Mouse (Mus musculus) forebrain, embryonic 11.5 days (tissue): ENCODE results near the gene Commd4. TPM values are rescaled to one million over a fixed set of nuclear protein-coding genes. Genes with fewer than 3 reads are reported as not detected.
A peak's percentile ranks its signal among the peaks of the same experiment; 100 is the strongest.

Experiments used
- ATAC-seq: fragments of 200-750 bp; cut with Nextera tagmentation; replicated peaks from 2 replicates; pipeline ENCODE4 v1.8.0; 2017; ENCODE audit warnings: moderate TSS enrichment; ENCODE audit not compliant: low FRiP score
- DNase-seq: peaks from one replicate; pipeline ENCODE4 v3.0.0-alpha.2; 2017; ENCODE audit warnings: low spot score
- H3K27ac ChIP-seq: fragments of 300-500 bp; sonication (generic); 2 replicates; pipeline ENCODE4 v1.5.1; 2014; ENCODE audit warnings: low read depth, low read length
- H3K27me3 ChIP-seq: fragments of 300-500 bp; sonication (generic); 2 replicates; pipeline ENCODE4 v1.6.1; 2014; ENCODE audit warnings: mild to moderate bottlenecking, low read length, mixed read lengths; ENCODE audit not compliant: control insufficient read depth, insufficient read depth
- H3K36me3 ChIP-seq: fragments of 300-500 bp; sonication (generic); 2 replicates; pipeline ENCODE4 v1.6.1; 2014; ENCODE audit warnings: mild to moderate bottlenecking, low read length, moderate library complexity, mixed read lengths; ENCODE audit not compliant: control insufficient read depth, insufficient read depth
- H3K4me1 ChIP-seq: fragments of 300-500 bp; sonication (generic); replicated peaks from 2 replicates; pipeline ENCODE4 v1.6.1; 2014; ENCODE audit warnings: low read length, mixed read lengths; ENCODE audit not compliant: control insufficient read depth, insufficient read depth
- H3K4me2 ChIP-seq: fragments of 300-500 bp; sonication (generic); 2 replicates; pipeline ENCODE4 v1.6.1; 2014; ENCODE audit warnings: low read depth, mild to moderate bottlenecking, low read length, moderate library complexity, mixed read lengths; ENCODE audit not compliant: severe bottlenecking
- H3K4me3 ChIP-seq: fragments of 300-500 bp; sonication (generic); 2 replicates; pipeline ENCODE4 v1.5.1; 2014; ENCODE audit warnings: low read depth, low read length
- H3K9ac ChIP-seq: fragments of 300-500 bp; sonication (generic); 2 replicates; pipeline ENCODE4 v1.6.1; 2014; ENCODE audit warnings: low read length
- H3K9me3 ChIP-seq: fragments of 300-500 bp; sonication (generic); 2 replicates; pipeline ENCODE4 v1.6.1; 2016; ENCODE audit warnings: low read length, mixed read lengths; ENCODE audit not compliant: control insufficient read depth
- WGBS: fragments of 180-500 bp; shearing (Covaris S2); extraction: QIAGEN DNeasy Blood & Tissue Kit; methylation state at CpG from one replicate; pipeline ENCODE4 v1.1.7; 2014; 5-methylcytosine and 5-hydroxymethylcytosine counted together
- polyA plus RNA-seq: library from polyadenylated mRNA; unstranded; fragments of >200 nt; fragmentation: Nextera tagmentation; extraction: Ambion mirVana; gene quantifications from 2 replicates; pipeline ENCODE4 v1.2.1, GENCODE M21; 2014

The Commd4 gene
- polyA plus RNA-seq, 1 experiment from 2014 or later: 87.1 TPM

DNA sequence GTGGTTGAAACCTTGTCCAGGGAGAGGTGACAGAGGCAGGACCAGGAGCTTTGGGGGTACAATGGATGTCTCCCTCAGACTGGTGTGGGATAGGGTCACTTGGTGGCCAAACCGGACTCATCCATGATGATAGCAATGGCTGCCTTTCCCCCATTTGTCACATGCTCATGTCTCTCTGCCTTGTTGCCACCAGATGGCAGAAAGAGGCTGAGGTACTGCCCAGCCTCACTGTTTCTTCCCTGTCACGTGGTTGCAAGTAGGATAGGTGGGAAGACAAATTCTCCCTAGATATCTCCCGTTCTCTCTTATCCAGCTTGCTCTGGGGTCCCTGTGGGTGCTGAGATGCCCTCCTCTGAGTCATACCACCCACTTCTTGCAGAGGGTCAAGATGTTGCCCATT, 4.4 kb upstream of the Commd4 start:
- no peak overlapping the region for H3K4me2 ChIP-seq
- DNase-seq (no peak), ATAC-seq (no peak)
- H3K9ac ChIP-seq: no peak overlapping the region
- WGBS: 25% methylated on average over 3 of the region's 3 CpGs
- no peaks in the 10 kb centered on the region for H3K27me3 ChIP-seq
- no peak overlapping the region for H3K4me3 ChIP-seq
- H3K27ac ChIP-seq: no peak overlapping the region
- no peaks in the 10 kb centered on the region for H3K9me3 ChIP-seq
- H3K36me3 ChIP-seq: no peaks in the 10 kb centered on the region
- H3K4me1 ChIP-seq: peaks cover 2% of the 10 kb centered on the region; the same call in 1 of the 2 replicates

DNA sequence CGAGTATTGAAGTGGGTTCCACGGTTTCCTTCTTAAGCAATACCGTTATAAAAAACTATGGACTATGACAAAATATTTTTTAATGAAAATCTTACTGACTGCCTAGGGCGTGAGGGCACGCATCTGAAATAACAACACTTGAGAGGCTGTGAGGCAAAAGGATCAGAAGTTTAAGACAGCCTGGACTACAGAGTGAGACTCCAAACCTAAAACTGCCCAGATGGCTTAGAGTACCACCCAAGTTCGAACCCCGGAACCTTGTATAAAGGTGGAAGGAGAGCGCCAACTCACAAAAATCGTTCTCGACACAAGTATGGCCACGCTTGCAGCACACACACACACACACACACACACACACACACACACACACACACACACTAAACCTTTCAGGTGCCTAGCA, 375 bp upstream of the Commd4 start:
- ATAC-seq (peak; percentile 50; the same call in 1 of the 2 replicates), DNase-seq (peak; percentile 40)
- H3K27me3 ChIP-seq: no peaks in the 10 kb centered on the region

DNA sequence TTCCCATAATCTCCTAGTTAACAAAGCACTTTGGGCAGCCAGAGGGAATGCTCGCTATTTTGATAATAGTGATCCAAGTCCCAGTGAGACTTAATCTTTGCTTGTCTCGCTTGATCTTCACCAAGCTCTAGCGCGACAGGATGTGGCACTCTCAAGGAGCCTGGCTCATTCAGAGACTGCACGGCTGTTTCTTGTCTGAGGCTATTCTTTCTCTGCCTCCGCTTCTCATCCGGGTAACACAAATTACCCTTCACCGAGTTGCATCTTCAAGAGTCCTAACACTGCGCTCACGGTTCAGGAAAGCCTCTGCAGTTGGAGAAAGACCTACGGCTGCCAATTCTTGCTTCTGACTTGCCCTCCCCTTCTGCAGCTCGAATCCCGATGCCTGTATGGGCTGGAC, 632 bp downstream of the Commd4 start:
- Histone ChIP-seq H3K4me3 (peak overlapping the region; percentile 74), H3K4me1 (peaks cover 5% of the 10 kb centered on the region; the same call in 1 of the 2 replicates), H3K36me3 (no peaks in the 10 kb centered on the region; the same call in 1 of the 2 replicates), H3K4me2 (peak overlapping the region; percentile 96), H3K27me3 (no peaks in the 10 kb centered on the region), H3K9me3 (no peaks in the 10 kb centered on the region), H3K27ac (no peak overlapping the region), H3K9ac (peak overlapping the region; percentile 70)
- DNase-seq (peak; percentile 31), ATAC-seq (no peak)
- 31% methylated on average over 13 of the region's 13 CpGs for WGBS

More for the DNA sequence above, 375 bp upstream of the Commd4 start:
- WGBS: 40% methylated on average over 11 of the region's 11 CpGs
- no peak overlapping the region for H3K27ac ChIP-seq
- peaks cover 5% of the 10 kb centered on the region; the same call in 1 of the 2 replicates for H3K4me1 ChIP-seq
- peak overlapping the region; percentile 96 for H3K4me2 ChIP-seq
- peak overlapping the region; percentile 40; the same call in 1 of the 2 replicates for H3K9ac ChIP-seq
- no peaks in the 10 kb centered on the region for H3K9me3 ChIP-seq
- H3K36me3 ChIP-seq: no peaks in the 10 kb centered on the region; the same call in 1 of the 2 replicates
- H3K4me3 ChIP-seq: peak overlapping the region; percentile 74

DNA sequence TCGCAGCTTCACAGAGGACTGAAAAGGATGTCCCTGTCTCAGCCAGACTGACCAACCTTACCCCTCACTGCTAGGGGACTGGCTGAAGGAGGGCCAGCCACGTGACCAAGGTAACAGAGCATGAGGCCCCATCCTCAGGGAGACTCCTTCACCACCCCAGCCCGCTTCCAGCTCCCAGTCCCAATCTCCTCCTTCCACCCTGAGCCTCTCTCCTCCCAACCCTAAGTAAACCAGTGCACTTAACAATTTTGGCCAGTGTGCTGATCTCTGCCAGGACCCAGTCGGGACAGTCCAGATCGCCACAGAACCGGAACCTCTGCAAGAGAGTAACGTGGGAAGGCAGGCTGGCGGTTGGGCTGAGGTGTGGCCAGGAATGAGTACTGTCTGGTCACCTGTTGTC, 1.3 kb downstream of the Commd4 start:
- DNase-seq (no peak), ATAC-seq (no peak)
- no peak overlapping the region for H3K9ac ChIP-seq
- no peak overlapping the region for H3K27ac ChIP-seq
- H3K36me3 ChIP-seq: no peaks in the 10 kb centered on the region; the same call in 1 of the 2 replicates
- 88% methylated on average over 8 of the region's 8 CpGs for WGBS
- H3K4me1 ChIP-seq: peaks cover 5% of the 10 kb centered on the region; the same call in 1 of the 2 replicates
- no peaks in the 10 kb centered on the region for H3K27me3 ChIP-seq
- H3K9me3 ChIP-seq: no peaks in the 10 kb centered on the region
- no peak overlapping the region for H3K4me2 ChIP-seq
- no peak overlapping the region for H3K4me3 ChIP-seq

DNA sequence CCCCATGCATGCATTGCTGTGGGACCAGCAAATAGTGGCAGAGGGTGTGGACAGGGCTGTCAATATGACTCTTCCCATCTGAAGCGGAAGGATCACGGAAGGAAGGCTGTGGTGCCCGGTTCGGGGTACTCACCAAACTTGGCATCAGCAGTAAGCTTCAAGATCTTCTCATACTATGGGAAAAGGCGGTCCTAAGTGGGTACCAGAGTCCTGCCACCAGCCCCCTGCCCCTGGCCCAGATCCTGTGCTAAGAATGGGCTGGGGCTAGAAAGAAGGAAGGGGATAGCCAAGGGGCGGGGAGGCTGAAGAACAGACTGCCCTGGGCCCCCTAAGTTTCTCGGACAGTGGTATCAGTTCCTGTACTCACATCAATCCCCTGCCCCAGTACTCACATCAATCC, 1.7 kb downstream of the Commd4 start:
- Histone ChIP-seq H3K4me3 (no peak overlapping the region), H3K9ac (no peak overlapping the region), H3K9me3 (no peaks in the 10 kb centered on the region), H3K4me2 (no peak overlapping the region), H3K27me3 (no peaks in the 10 kb centered on the region), H3K4me1 (peaks cover 5% of the 10 kb centered on the region; the same call in 1 of the 2 replicates), H3K27ac (no peak overlapping the region), H3K36me3 (no peaks in the 10 kb centered on the region; the same call in 1 of the 2 replicates)
- DNase-seq: no peak
- 88% methylated on average over 7 of the region's 7 CpGs for WGBS
- ATAC-seq: no peak

DNA sequence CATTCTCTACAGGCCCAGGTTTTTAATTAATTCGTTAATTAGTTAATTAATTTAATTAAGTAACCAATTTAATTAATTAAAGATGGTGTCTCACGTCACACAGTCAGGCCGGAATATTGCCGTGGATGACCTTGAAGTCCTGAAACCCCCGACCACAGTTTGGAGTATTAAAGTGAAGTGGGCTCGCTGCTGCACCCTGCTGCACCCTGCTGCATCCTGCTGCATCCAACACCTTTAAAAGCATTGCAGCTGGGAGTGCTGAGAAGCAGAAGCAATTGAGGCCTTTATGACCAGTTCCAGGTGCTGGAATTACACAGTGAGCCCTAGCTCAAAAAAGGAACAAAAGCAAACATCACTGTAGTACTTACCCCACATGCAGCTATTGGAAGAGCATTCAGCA, 5.8 kb downstream of the Commd4 start:
- Histone ChIP-seq H3K36me3 (no peaks in the 10 kb centered on the region; the same call in 1 of the 2 replicates), H3K4me3 (no peak overlapping the region), H3K9ac (no peak overlapping the region), H3K27me3 (no peaks in the 10 kb centered on the region), H3K4me2 (no peak overlapping the region), H3K4me1 (peaks cover 4% of the 10 kb centered on the region; the same call in 1 of the 2 replicates), H3K9me3 (no peaks in the 10 kb centered on the region), H3K27ac (no peak overlapping the region)
- no peak for ATAC-seq
- WGBS: 53% methylated on average over 6 of the region's 6 CpGs
- DNase-seq: no peak

DNA sequence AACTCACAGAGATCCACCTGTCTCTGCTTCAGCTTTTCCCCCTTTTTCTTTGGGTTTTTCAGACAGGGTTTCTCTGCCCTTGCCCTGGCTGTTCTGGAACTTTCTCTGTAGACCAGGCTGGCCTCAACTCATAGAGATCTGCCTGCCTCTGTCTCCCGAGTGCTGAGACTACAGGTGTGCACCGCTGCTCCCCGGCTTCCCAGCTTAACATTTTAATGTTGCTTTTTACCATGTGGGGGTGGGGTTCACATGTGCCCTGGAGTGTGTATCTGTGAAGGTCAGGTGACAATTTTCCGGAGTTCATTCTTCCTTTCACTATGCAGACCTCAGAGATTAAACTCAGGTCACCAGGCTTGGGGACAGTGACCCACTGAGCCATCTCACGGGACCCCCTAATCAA, 7.9 kb downstream of the Commd4 start:
- Histone ChIP-seq H3K4me1 (0 out of 2 replicates have a peak, but pooled peaks cover 2% of the 10 kb centered on the region), H3K4me3 (no peak overlapping the region), H3K27ac (no peak overlapping the region), H3K9me3 (no peaks in the 10 kb centered on the region), H3K4me2 (no peak overlapping the region), H3K27me3 (no peaks in the 10 kb centered on the region), H3K36me3 (no peaks in the 10 kb centered on the region; the same call in 1 of the 2 replicates), H3K9ac (no peak overlapping the region)
- ATAC-seq: no peak
- DNase-seq: no peak
- 90% methylated on average over 5 of the region's 5 CpGs for WGBS

DNA sequence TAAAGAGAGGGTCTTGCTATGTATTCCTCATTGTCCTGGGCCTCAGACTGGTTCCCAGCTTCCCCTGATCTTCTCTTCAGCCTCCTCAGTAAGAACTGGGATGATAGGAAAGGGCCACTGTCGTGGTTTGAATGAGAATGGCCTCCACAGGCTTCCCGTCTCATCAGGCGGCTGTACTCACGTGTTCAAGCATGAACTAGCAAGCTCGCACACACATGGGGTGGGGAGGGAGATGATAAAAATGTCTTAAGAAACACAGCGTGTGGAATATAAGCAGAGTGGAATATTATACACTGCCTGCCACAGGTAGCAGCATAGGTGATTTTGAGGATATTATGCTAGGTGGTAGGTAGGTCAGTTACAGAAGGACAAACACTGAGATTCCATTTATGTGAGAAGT, 9.1 kb downstream of the Commd4 start:
- Histone ChIP-seq H3K27me3 (no peaks in the 10 kb centered on the region), H3K27ac (no peak overlapping the region), H3K9me3 (no peaks in the 10 kb centered on the region), H3K36me3 (no peaks in the 10 kb centered on the region), H3K4me2 (peak overlapping the region; percentile 81; the same call in 1 of the 2 replicates), H3K4me3 (no peak overlapping the region), H3K4me1 (0 out of 2 replicates have a peak, but pooled peaks cover 2% of the 10 kb centered on the region), H3K9ac (peak overlapping the region; percentile 74; the same call in 1 of the 2 replicates)
- DNase-seq (no peak), ATAC-seq (no peak)
- WGBS: 74% methylated on average over 6 of the region's 6 CpGs
